Mouse (Mus musculus) thymus, adult 18-20 months (tissue): Measurements from ENCODE around the gene Hoxb9.
A peak's percentile ranks its signal among the peaks of the same experiment; 100 is the strongest.

Experiments used
- DNase-seq, 2 experiments: peaks; one replicate each; pipeline ENCODE4 v3.0.0; 2022; ENCODE audit warnings: mixed read lengths in 2 of 2

The Hoxb9 gene

GRCm38 (mm10) chr11:96316696-96317607 lies 45.7 kb downstream of the Hoxb9 start:
- no peak for DNase-seq

GRCm38 (mm10) chr11:96317608-96318367 lies 46.5 kb downstream of the Hoxb9 start, which contains the start of gene Hoxb4:
TSS of gene Hoxb4 (plus strand) at chr11:96318267.
- no peak for DNase-seq

- DNase-seq = peak; percentile 50 to 60
Measured at GRCm38 (mm10) chr11:96318368-96319070, 47.3 kb downstream of the Hoxb9 start.

GRCm38 (mm10) chr11:96319071-96319902 lies 48.0 kb downstream of the Hoxb9 start:
- DNase-seq = no peak

- no peak for DNase-seq
Measured at GRCm38 (mm10) chr11:96319910-96320309, 48.7 kb downstream of the Hoxb9 start.

GRCm38 (mm10) chr11:96320688-96321087 lies 49.4 kb downstream of the Hoxb9 start:
- no peak for DNase-seq

GRCm38 (mm10) chr11:96321846-96322245 lies 50.6 kb downstream of the Hoxb9 start:
- DNase-seq = no peak

- DNase-seq = no peak
Measured at GRCm38 (mm10) chr11:96322738-96323137, 51.5 kb downstream of the Hoxb9 start.

GRCm38 (mm10) chr11:96323154-96323553 lies 51.9 kb downstream of the Hoxb9 start, which contains the start of gene Hoxb3:
TSS of gene Hoxb3 (plus strand) at chr11:96323326.
- no peak for DNase-seq

GRCm38 (mm10) chr11:96324125-96324524 lies 52.9 kb downstream of the Hoxb9 start:
- DNase-seq = no peak

GRCm38 (mm10) chr11:96324965-96325364 lies 53.7 kb downstream of the Hoxb9 start:
- DNase-seq = no peak

GRCm38 (mm10) chr11:96325747-96326212 lies 54.5 kb downstream of the Hoxb9 start:
- DNase-seq = no peak
